Mouse (Mus musculus) megakaryocyte, embryonic 14.5 days (primary cell): ENCODE data around the gene Gcm1.

Experiments
- FLI1 ChIP-seq: IDR thresholded peaks from 2 replicates; pipeline ENCODE4 v1.6.1; 2012; ENCODE audit warnings: low read length, inconsistent platforms, mixed read lengths
- GATA1 ChIP-seq: IDR thresholded peaks from 3 replicates; pipeline ENCODE4 v1.6.1; 2012; ENCODE audit warnings: mixed read lengths, low read length, inconsistent platforms, borderline replicate concordance

DNA sequence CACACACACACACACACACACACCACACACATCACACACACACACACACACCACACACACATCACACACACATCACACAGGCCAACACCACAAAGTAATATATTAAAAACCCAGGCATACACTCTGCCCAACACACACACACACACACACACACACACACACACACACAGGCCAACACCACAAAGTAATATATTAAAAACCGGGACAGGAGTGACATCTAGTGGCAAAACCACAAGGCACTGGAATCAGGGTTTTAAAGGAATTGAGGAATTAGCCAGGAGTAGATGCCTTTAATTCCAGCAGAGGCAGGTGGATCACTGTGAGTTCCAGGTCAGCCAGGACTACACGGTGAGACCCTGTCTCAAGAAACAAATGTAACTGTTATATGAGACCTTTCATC lies 26.5 kb downstream of the Gcm1 start:
- TF ChIP-seq GATA1: no peak
- no peak for TF ChIP-seq FLI1
